Mouse (Mus musculus) CH12.LX (cell line): Measurements from ENCODE around the gene Eif3j1. TPM values are rescaled to one million over a fixed set of nuclear protein-coding genes. Genes with fewer than 3 reads are reported as not detected.
"Not testable (repeated sequence)": the region's sequence is repeated elsewhere in the genome, so short reads cannot be mapped to it uniquely, and the experiment has no call there.

Experiments used
- DNase-seq: peaks from one replicate; pipeline ENCODE4 v3.0.0-alpha.2; 2013; ENCODE audit errors: extremely low read depth
- H3K27ac ChIP-seq: 2 replicates; pipeline ENCODE4 v1.5.1; 2012; ENCODE audit warnings: low read depth, mild to moderate bottlenecking, control low read depth, moderate library complexity; ENCODE audit not compliant: insufficient read depth
- H3K27me3 ChIP-seq: replicated peaks from 2 replicates; pipeline ENCODE3; 2012; ENCODE audit warnings: inconsistent platforms
- H3K36me3 ChIP-seq, 2 experiments: replicated peaks in 1 of 2; 2 replicates each; pipeline versions ENCODE3 to v1.6.1; 2012; ENCODE audit warnings: inconsistent platforms in 1 of 2, low read length in 1 of 2, mild to moderate bottlenecking in 1 of 2, mixed read lengths in 1 of 2, moderate library complexity in 1 of 2; ENCODE audit not compliant: control insufficient read depth in 1 of 2, insufficient read depth in 1 of 2
- H3K4me1 ChIP-seq, 2 experiments: 2 replicates each; pipeline ENCODE4 v1.6.1; 2012; ENCODE audit warnings: inconsistent platforms in 1 of 2, moderate library complexity in 1 of 2; ENCODE audit not compliant: insufficient read depth in 2 of 2, control insufficient read depth in 1 of 2
- H3K4me2 ChIP-seq: 2 replicates; pipeline ENCODE4 v1.6.1; 2012; ENCODE audit warnings: low read depth, mild to moderate bottlenecking, control low read depth; ENCODE audit not compliant: poor library complexity, insufficient read depth, severe bottlenecking
- H3K4me3 ChIP-seq, 3 experiments: fragments of 150-350 bp in 1 of 3; sonication (generic) in 1 of 3; replicated peaks in 1 of 3; 2 replicates each; pipeline versions ENCODE3 to v1.5.1; 2011 to 2012; ENCODE audit warnings: low read depth in 2 of 3, low read length in 2 of 3, mild to moderate bottlenecking in 2 of 3, moderate library complexity in 2 of 3, control low read depth in 1 of 3, improper control_type of control experiment in 1 of 3, inconsistent platforms in 1 of 3, mixed read lengths in 1 of 3; ENCODE audit not compliant: poor library complexity in 1 of 3
- H3K79me2 ChIP-seq: replicated peaks from 2 replicates; pipeline ENCODE4 v1.6.1; 2012; ENCODE audit warnings: mild to moderate bottlenecking, moderate library complexity; ENCODE audit not compliant: control insufficient read depth, poor library complexity, insufficient read depth, severe bottlenecking; ENCODE audit errors: extremely low read depth
- H3K9ac ChIP-seq: 2 replicates; pipeline ENCODE4 v1.6.1; 2012; ENCODE audit warnings: low read depth, mild to moderate bottlenecking, control low read depth, moderate library complexity; ENCODE audit not compliant: insufficient read depth
- H3K9me3 ChIP-seq: replicated peaks from 2 replicates; pipeline ENCODE3; 2012; ENCODE audit warnings: low read length, inconsistent platforms, mixed read lengths
- BHLHE40 ChIP-seq: IDR thresholded peaks from 2 replicates; pipeline ENCODE4 v1.6.1; 2011; ENCODE audit warnings: mild to moderate bottlenecking, low read depth, low read length, improper control_type of control experiment
- CHD1 ChIP-seq: IDR thresholded peaks from 2 replicates; pipeline ENCODE4 v1.6.1; 2012; ENCODE audit warnings: low read depth, low read length, improper control_type of control experiment, inconsistent platforms
- EP300 ChIP-seq: IDR thresholded peaks from 2 replicates; pipeline ENCODE4 v1.6.1; 2011; ENCODE audit warnings: low read length, improper control_type of control experiment
- ETS1 ChIP-seq: conservative IDR thresholded peaks from 2 replicates; pipeline ENCODE4 v1.6.1; 2012; ENCODE audit warnings: low read depth, mild to moderate bottlenecking, inconsistent platforms, low read length, improper control_type of control experiment, moderate library complexity
- JUN ChIP-seq: IDR thresholded peaks from 2 replicates; pipeline ENCODE4 v1.6.1; 2011; ENCODE audit warnings: low read depth, mild to moderate bottlenecking, low read length, improper control_type of control experiment, moderate library complexity; ENCODE audit not compliant: insufficient read depth
- JUND ChIP-seq: conservative IDR thresholded peaks from 2 replicates; pipeline ENCODE4 v1.6.1; 2011; ENCODE audit warnings: low read depth, low read length, improper control_type of control experiment
- KAT2A ChIP-seq: IDR thresholded peaks from 2 replicates; pipeline ENCODE4 v1.6.1; 2012; ENCODE audit warnings: low read length, improper control_type of control experiment, inconsistent platforms; ENCODE audit not compliant: insufficient replicate concordance
- MAFK ChIP-seq: IDR thresholded peaks from 2 replicates; pipeline ENCODE4 v1.6.1; 2011; ENCODE audit warnings: low read length, improper control_type of control experiment; ENCODE audit not compliant: insufficient replicate concordance
- MAX ChIP-seq: IDR thresholded peaks from 2 replicates; pipeline ENCODE4 v1.6.1; 2011; ENCODE audit warnings: low read length, improper control_type of control experiment
- MAZ ChIP-seq: IDR thresholded peaks from 2 replicates; pipeline ENCODE4 v1.6.1; 2012; ENCODE audit warnings: low read depth, mild to moderate bottlenecking, inconsistent platforms, low read length, improper control_type of control experiment, moderate library complexity
- MEF2A ChIP-seq: IDR thresholded peaks from 2 replicates; pipeline ENCODE4 v1.6.1; 2014; ENCODE audit warnings: low read depth, mild to moderate bottlenecking, inconsistent platforms, low read length, improper control_type of control experiment, borderline replicate concordance
- NRF1 ChIP-seq: IDR thresholded peaks from 2 replicates; pipeline ENCODE4 v1.6.1; 2014; ENCODE audit warnings: low read depth, mild to moderate bottlenecking, inconsistent platforms, low read length, improper control_type of control experiment, moderate library complexity
- RAD21 ChIP-seq: IDR thresholded peaks from 2 replicates; pipeline ENCODE4 v1.6.1; 2011; ENCODE audit warnings: low read depth, mild to moderate bottlenecking, low read length, improper control_type of control experiment, moderate library complexity
- SIN3A ChIP-seq: IDR thresholded peaks from 2 replicates; pipeline ENCODE4 v1.6.1; 2012; ENCODE audit warnings: low read length, improper control_type of control experiment, inconsistent platforms
- SMC3 ChIP-seq: IDR thresholded peaks from 2 replicates; pipeline ENCODE4 v1.6.1; 2011; ENCODE audit warnings: low read depth, low read length, improper control_type of control experiment
- TBP ChIP-seq: conservative IDR thresholded peaks from 2 replicates; pipeline ENCODE4 v1.6.1; 2011; ENCODE audit warnings: low read depth, low read length, improper control_type of control experiment
- UBTF ChIP-seq: IDR thresholded peaks from 2 replicates; pipeline ENCODE4 v1.6.1; 2012; ENCODE audit warnings: low read depth, mild to moderate bottlenecking, inconsistent platforms, low read length, improper control_type of control experiment, moderate library complexity
- ZMIZ1 ChIP-seq: IDR thresholded peaks from 2 replicates; pipeline ENCODE4 v1.6.1; 2012; ENCODE audit warnings: low read depth, mild to moderate bottlenecking, inconsistent platforms, low read length, improper control_type of control experiment
- dilution Hi-C: fragments of 300-500 bp; cut with MboI; formaldehyde crosslinking; loops from 2 replicates; pipeline ENCODE4 v1.14.3; 2020; ENCODE audit warnings: low sequenced_read_pairs; ENCODE audit not compliant: extremely low pct_unique_long_range_greater_than_20kb, extremely low pct_ligation_motif_present
- in situ Hi-C: fragments of 300-500 bp; cut with MboI; formaldehyde crosslinking; loops from 3 replicates; pipeline ENCODE4 v1.14.3; 2019; ENCODE audit warnings: low sequenced_read_pairs, low pct_ligation_motif_present, low pct_unique_long_range_greater_than_20kb, mixed read lengths
- polyA plus RNA-seq: library from polyadenylated mRNA; unstranded; fragments of >175 nt; gene quantifications from 2 replicates; pipeline ENCODE4 v1.2.1, GENCODE M21; 2012; ENCODE audit warnings: low read depth; ENCODE audit not compliant: insufficient read length
- total RNA-seq, 2 experiments: library from RNA; depleted of rRNA; stranded (reverse); fragments of 300-350 nt in 1 of 2; fragments of >200 nt in 1 of 2; gene quantifications; 2 replicates each; pipeline ENCODE4 v1.2.3; 2012 to 2014

Gene Eif3j1
- total and polyA plus RNA-seq, 3 experiments = 20.1 to 40.1 (median 27.9) TPM

GRCm38 (mm10) chr2:122093844-122094243 lies 65.5 kb downstream of the Eif3j1 start:
- dilution Hi-C loops = no loop called here
- H3K36me3 ChIP-seq = peaks cover 56 to 88% of the 10 kb centered on the region in 2 experiments

DNA sequence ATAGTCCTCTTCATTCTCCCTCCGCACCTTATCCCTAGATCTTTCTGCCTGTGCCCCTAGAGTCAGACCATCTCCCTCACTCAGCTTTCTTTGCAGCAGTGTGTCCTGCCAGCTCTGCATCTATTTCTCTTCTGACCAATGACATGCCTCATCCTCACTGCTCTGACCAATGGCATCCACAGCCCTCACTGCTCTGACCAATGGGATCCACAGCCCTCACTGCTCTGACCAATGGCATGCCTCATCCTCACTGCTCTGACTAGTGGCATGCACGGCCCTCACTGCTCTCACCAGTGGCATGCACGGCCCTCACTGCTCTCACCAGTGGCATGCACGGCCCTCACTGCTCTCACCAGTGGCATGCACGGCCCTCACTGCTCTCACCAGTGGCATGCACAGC lies 69.3 kb downstream of the Eif3j1 start:
- peaks cover 55 to 93% of the 10 kb centered on the region in 2 experiments for H3K36me3 ChIP-seq
- H3K79me2 ChIP-seq, H3K27ac ChIP-seq, H3K27me3 ChIP-seq, H3K9ac ChIP-seq, dilution Hi-C loops, H3K4me1 ChIP-seq, in situ Hi-C loops, H3K4me3 ChIP-seq, H3K9me3 ChIP-seq, H3K4me2 ChIP-seq, DNase-seq: not testable (repeated sequence)

More at GRCm38 (mm10) chr2:122093844-122094243, 65.5 kb downstream of the Eif3j1 start:
- TF ChIP-seq EP300 (no peak), MAX (no peak), JUN (no peak), SIN3A (no peak), KAT2A (no peak), CHD1 (no peak), ZMIZ1 (no peak), JUND (no peak), ETS1 (no peak), NRF1 (no peak), TBP (no peak), MEF2A (no peak), BHLHE40 (no peak), SMC3 (no peak), UBTF (no peak), MAFK (no peak), MAZ (no peak), RAD21 (no peak)
- Histone ChIP-seq H3K4me3 (no peak overlapping the region), H3K27me3 (no peaks in the 10 kb centered on the region), H3K4me1 (no peaks in the 10 kb centered on the region), H3K4me2 (no peak overlapping the region), H3K9me3 (no peaks in the 10 kb centered on the region), H3K27ac (no peak overlapping the region), H3K9ac (no peak overlapping the region), H3K79me2 (no peaks in the 10 kb centered on the region)
- in situ Hi-C loops = no loop called here
- no peak for DNase-seq
